Mouse (Mus musculus) thymus, adult 2 months (tissue): ENCODE measurements around the gene Actr10.

Experiments used
- CTCF ChIP-seq: fragments of 200-500 bp; IDR thresholded peaks from 2 replicates; pipeline ENCODE4 v1.5.1; 2012; ENCODE audit warnings: mild to moderate bottlenecking, control low read depth, low read length, moderate library complexity, borderline replicate concordance; ENCODE audit not compliant: control insufficient read depth, poor library complexity, insufficient read depth; ENCODE audit errors: extremely low read depth
- POLR2A ChIP-seq: fragments of 200-500 bp; IDR thresholded peaks from 2 replicates; pipeline ENCODE4 v1.6.1; 2012; ENCODE audit warnings: mild to moderate bottlenecking, low read length, control low read depth, moderate library complexity; ENCODE audit not compliant: control insufficient read depth, poor library complexity, insufficient read depth; ENCODE audit errors: extremely low read depth

GRCm38 (mm10) chr12:70997225-70997624, 59.6 kb downstream of the Actr10 start:
- TF ChIP-seq CTCF: no peak
- no peak for TF ChIP-seq POLR2A
